Mouse (Mus musculus): ENCODE results near the gene Ifi209. TPM values are rescaled to one million over a fixed set of nuclear protein-coding genes. Genes with fewer than 3 reads are reported as not detected.
"Not testable (repeated sequence)": the region's sequence is repeated elsewhere in the genome, so short reads cannot be mapped to it uniquely, and the experiment has no call there.

Gene Ifi209
- polyA plus RNA-seq (2012; ENCODE audit: insufficient read depth, insufficient read length, missing spikeins), result 73.8 and 83.9 TPM in 2 replicates

GRCm38 (mm10) chr1:173630622-173631021 is at the start of gene Ifi209:
Ifi209 (plus strand) TSS chr1:173630917.
- 0 out of 2 replicates have a peak within 1 kb of the TSS, but pooled peaks have one; percentile 10 for H3K27ac ChIP-seq (ENCODE audit: insufficient read depth, low read depth, low read length)
- not testable (repeated sequence) for H3K4me3 ChIP-seq (ENCODE audit: insufficient read depth, low read length)

GRCm38 (mm10) chr1:173589698-173590097 is 41.0 kb upstream of the Ifi209 start:
- H3K27ac ChIP-seq (ENCODE audit: insufficient read depth, low read depth, low read length); H3K4me3 ChIP-seq (ENCODE audit: insufficient read depth, low read length); H3K4me1 ChIP-seq (ENCODE audit: control insufficient read depth, insufficient read depth, low read length): not testable (repeated sequence)

More at GRCm38 (mm10) chr1:173630622-173631021, at the start of gene Ifi209:
- not testable (repeated sequence) for H3K4me1 ChIP-seq (ENCODE audit: control insufficient read depth, insufficient read depth, low read length)

GRCm38 (mm10) chr1:173598838-173599494 is 31.8 kb upstream of the Ifi209 start, which contains the start of gene Ifi213:
Ifi213 (minus strand) TSS chr1:173599274.
- H3K4me3 ChIP-seq (ENCODE audit: insufficient read depth, low read length); H3K4me1 ChIP-seq (ENCODE audit: control insufficient read depth, insufficient read depth, low read length); H3K27ac ChIP-seq (ENCODE audit: insufficient read depth, low read depth, low read length): not testable (repeated sequence)

- H3K27ac ChIP-seq (ENCODE audit: insufficient read depth, low read depth, low read length); H3K4me1 ChIP-seq (ENCODE audit: control insufficient read depth, insufficient read depth, low read length); H3K4me3 ChIP-seq (ENCODE audit: insufficient read depth, low read length): not testable (repeated sequence)
Observed at GRCm38 (mm10) chr1:173610291-173610690, 20.4 kb upstream of the Ifi209 start.

GRCm38 (mm10) chr1:173622216-173622615 is 8.5 kb upstream of the Ifi209 start:
- H3K4me1 ChIP-seq (ENCODE audit: control insufficient read depth, insufficient read depth, low read length); H3K27ac ChIP-seq (ENCODE audit: insufficient read depth, low read depth, low read length); H3K4me3 ChIP-seq (ENCODE audit: insufficient read depth, low read length): not testable (repeated sequence)

- peaks cover 8% of the 10 kb centered on the region for H3K4me1 ChIP-seq (ENCODE audit: control insufficient read depth, insufficient read depth, low read length)
- H3K4me3 ChIP-seq (ENCODE audit: insufficient read depth, low read length), result no peak overlapping the region
- TF ChIP-seq POLR2A (IDR thresholded peaks at IDR 0.05; ENCODE audit: borderline replicate concordance, low read depth, low read length), result no peak
- no peak for TF ChIP-seq CTCF (IDR thresholded peaks at IDR 0.05; ENCODE audit: low read depth, low read length)
- H3K27ac ChIP-seq (ENCODE audit: insufficient read depth, low read depth, low read length), result no peak overlapping the region
Observed at GRCm38 (mm10) chr1:173624052-173624451, 6.7 kb upstream of the Ifi209 start.

- no peak overlapping the region for H3K27ac ChIP-seq (ENCODE audit: insufficient read depth, low read depth, low read length)
- peaks cover 11% of the 10 kb centered on the region for H3K4me1 ChIP-seq (ENCODE audit: control insufficient read depth, insufficient read depth, low read length)
- TF ChIP-seq CTCF (IDR thresholded peaks at IDR 0.05; ENCODE audit: low read depth, low read length), result no peak
- no peak for TF ChIP-seq POLR2A (IDR thresholded peaks at IDR 0.05; ENCODE audit: borderline replicate concordance, low read depth, low read length)
- no peak overlapping the region for H3K4me3 ChIP-seq (ENCODE audit: insufficient read depth, low read length)
Observed at GRCm38 (mm10) chr1:173626686-173627085, 4.0 kb upstream of the Ifi209 start.

- Histone ChIP-seq H3K4me1 (ENCODE audit: control insufficient read depth, insufficient read depth, low read length) (0 out of 2 replicates have a peak, but pooled peaks cover 3% of the 10 kb centered on the region), H3K4me3 (ENCODE audit: insufficient read depth, low read length) (no peak overlapping the region), H3K27ac (ENCODE audit: insufficient read depth, low read depth, low read length) (no peak overlapping the region)
- TF ChIP-seq CTCF (IDR thresholded peaks at IDR 0.05; ENCODE audit: low read depth, low read length) (no peak), POLR2A (IDR thresholded peaks at IDR 0.05; ENCODE audit: borderline replicate concordance, low read depth, low read length) (no peak)
Observed at GRCm38 (mm10) chr1:173633969-173634645, 3.4 kb downstream of the Ifi209 start.

- H3K27ac ChIP-seq (ENCODE audit: insufficient read depth, low read depth, low read length), result no peak overlapping the region
- TF ChIP-seq POLR2A (IDR thresholded peaks at IDR 0.05; ENCODE audit: borderline replicate concordance, low read depth, low read length) (no peak), CTCF (IDR thresholded peaks at IDR 0.05; ENCODE audit: low read depth, low read length) (no peak)
- H3K4me3 ChIP-seq (ENCODE audit: insufficient read depth, low read length), result no peak overlapping the region
- H3K4me1 ChIP-seq (ENCODE audit: control insufficient read depth, insufficient read depth, low read length), result no peaks in the 10 kb centered on the region
Observed at GRCm38 (mm10) chr1:173645393-173645792, 14.7 kb downstream of the Ifi209 start.

GRCm38 (mm10) chr1:173657973-173658372 is 27.3 kb downstream of the Ifi209 start:
- no peak for TF ChIP-seq POLR2A (IDR thresholded peaks at IDR 0.05; ENCODE audit: borderline replicate concordance, low read depth, low read length)
- TF ChIP-seq CTCF (IDR thresholded peaks at IDR 0.05; ENCODE audit: low read depth, low read length), result no peak
- Histone ChIP-seq H3K4me3 (ENCODE audit: insufficient read depth, low read length) (no peak overlapping the region), H3K27ac (ENCODE audit: insufficient read depth, low read depth, low read length) (no peak overlapping the region), H3K4me1 (ENCODE audit: control insufficient read depth, insufficient read depth, low read length) (no peaks in the 10 kb centered on the region)

GRCm38 (mm10) chr1:173673458-173674097 is 42.9 kb downstream of the Ifi209 start, which contains the start of gene Ifi208:
Ifi208 (plus strand) TSS chr1:173673675.
- not testable (repeated sequence) for H3K27ac ChIP-seq (ENCODE audit: insufficient read depth, low read depth, low read length)

GRCm38 (mm10) chr1:173678605-173679004 is 47.9 kb downstream of the Ifi209 start:
- not testable (repeated sequence) for H3K27ac ChIP-seq (ENCODE audit: insufficient read depth, low read depth, low read length); H3K4me3 ChIP-seq (ENCODE audit: insufficient read depth, low read length); H3K4me1 ChIP-seq (ENCODE audit: control insufficient read depth, insufficient read depth, low read length)

More at GRCm38 (mm10) chr1:173673458-173674097, 42.9 kb downstream of the Ifi209 start, which contains the start of gene Ifi208:
- not testable (repeated sequence) for H3K4me3 ChIP-seq (ENCODE audit: insufficient read depth, low read length); H3K4me1 ChIP-seq (ENCODE audit: control insufficient read depth, insufficient read depth, low read length)
